Mouse (Mus musculus): ENCODE measurements at regions not wholly inside any gene's neighbourhood (a gene's known extent, or its start where the extent isn't known, plus 50 kb on each side); places are given as distances from the start of the nearest gene placed in this dataset.

- H3K36me3 ChIP-seq (replicated peaks), result no peaks in the 10 kb centered on the region
- ATAC-seq (ENCODE audit: insufficient read depth), result peak; percentile 83
- H3K4me1 ChIP-seq (replicated peaks), result no peaks in the 10 kb centered on the region
- H3K9me3 ChIP-seq (replicated peaks), result no peaks in the 10 kb centered on the region
- no peak overlapping the region for H3K4me2 ChIP-seq
- H3K27ac ChIP-seq (replicated peaks), result no peak overlapping the region; the same call in 1 of the 2 replicates
- H3K4me3 ChIP-seq (replicated peaks), result no peak overlapping the region
- no peaks in the 10 kb centered on the region for H3K27me3 ChIP-seq
- H3K9ac ChIP-seq, result no peak overlapping the region
- WGBS (ENCODE audit: insufficient replicate concordance), result 40% methylated on average over 1 of the region's 1 CpGs
Measured at GRCm38 (mm10) chr12:10445738-10446137, 55.2 kb downstream of the Rdh14 start.

DNA sequence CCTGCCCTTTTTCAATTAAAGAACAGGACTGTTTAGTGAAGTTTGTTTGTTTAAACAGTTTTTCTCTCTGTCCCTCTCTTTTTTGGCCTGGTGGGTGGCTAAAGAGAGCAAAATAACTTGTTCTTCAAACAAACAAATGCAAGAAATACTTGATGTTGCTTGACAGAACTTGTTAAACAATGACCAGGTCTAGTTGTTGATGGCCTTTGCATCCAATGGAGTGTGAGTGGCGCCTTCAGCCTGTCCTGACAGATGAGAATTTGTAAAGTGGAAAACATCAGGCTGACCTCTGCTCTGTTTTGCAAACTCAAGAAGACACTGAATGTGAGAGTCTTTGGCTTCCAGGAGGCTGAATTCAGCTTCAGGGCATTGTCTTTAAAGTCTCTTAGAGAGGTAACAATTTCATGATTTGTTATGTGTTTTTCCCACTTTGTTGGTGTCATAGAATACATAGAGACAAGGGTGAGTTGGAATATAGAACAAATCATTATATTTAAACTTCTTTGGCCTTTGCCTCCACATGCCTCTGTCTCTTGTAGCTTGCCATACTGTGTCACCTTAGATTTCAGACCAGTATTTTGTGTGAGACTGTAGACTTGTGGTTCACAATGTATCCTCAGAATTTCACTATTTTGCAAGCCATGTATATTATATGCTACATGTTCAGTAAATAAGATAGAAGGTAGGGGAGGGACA is 67.5 kb downstream of the Rdh14 start:
- H3K9me3 ChIP-seq (replicated peaks), result no peaks in the 10 kb centered on the region
- 48% methylated on average over 1 of the region's 1 CpGs for WGBS (ENCODE audit: insufficient replicate concordance)
- ATAC-seq (ENCODE audit: insufficient read depth), result no peak

GRCm38 (mm10) chr12:10461796-10462195 is 71.2 kb downstream of the Rdh14 start:
- H3K4me2 ChIP-seq, result no peak overlapping the region
- no peaks in the 10 kb centered on the region for H3K27me3 ChIP-seq
- ATAC-seq (ENCODE audit: insufficient read depth), result no peak
- H3K27ac ChIP-seq (replicated peaks), result no peak overlapping the region
- H3K4me1 ChIP-seq (replicated peaks), result no peaks in the 10 kb centered on the region
- H3K9ac ChIP-seq, result no peak overlapping the region
- H3K4me3 ChIP-seq (replicated peaks), result no peak overlapping the region
- WGBS (ENCODE audit: insufficient replicate concordance), result 60% methylated on average over 7 of the region's 7 CpGs
- no peaks in the 10 kb centered on the region for H3K9me3 ChIP-seq (replicated peaks)
- H3K36me3 ChIP-seq (replicated peaks), result no peaks in the 10 kb centered on the region

More for the DNA sequence above, 67.5 kb downstream of the Rdh14 start:
- H3K4me3 ChIP-seq (replicated peaks), result no peak overlapping the region
- no peaks in the 10 kb centered on the region for H3K4me1 ChIP-seq (replicated peaks)
- H3K36me3 ChIP-seq (replicated peaks), result no peaks in the 10 kb centered on the region
- no peak overlapping the region for H3K27ac ChIP-seq (replicated peaks)
- H3K9ac ChIP-seq, result no peak overlapping the region
- H3K27me3 ChIP-seq, result no peaks in the 10 kb centered on the region
- no peak overlapping the region for H3K4me2 ChIP-seq

DNA sequence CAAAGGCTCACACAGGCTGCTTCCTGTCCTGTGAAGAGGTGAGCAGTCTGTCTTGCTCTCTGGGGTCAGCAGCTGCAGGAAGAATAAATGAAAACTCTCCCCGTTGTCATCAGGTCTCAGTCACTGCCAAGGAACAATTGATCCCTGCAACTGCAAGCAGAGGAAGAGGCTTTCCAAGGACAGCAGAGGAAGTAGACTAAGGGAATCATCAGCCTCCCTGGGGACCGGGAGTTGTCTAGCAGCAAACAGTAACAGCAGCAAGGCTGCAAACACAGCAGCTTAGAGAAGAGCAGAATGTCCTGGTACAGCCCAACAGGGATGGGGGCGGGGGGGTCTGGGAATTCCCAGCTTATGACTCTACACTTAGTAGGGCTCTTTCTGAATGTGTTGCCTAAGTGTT is 72.4 kb downstream of the Rdh14 start:
- H3K27ac ChIP-seq (replicated peaks), result no peak overlapping the region
- no peak for ATAC-seq (ENCODE audit: insufficient read depth)
- H3K4me1 ChIP-seq (replicated peaks), result no peaks in the 10 kb centered on the region
- no peak overlapping the region for H3K9ac ChIP-seq
- H3K4me3 ChIP-seq (replicated peaks), result no peak overlapping the region
- WGBS (ENCODE audit: insufficient replicate concordance), result 31% methylated on average over 3 of the region's 3 CpGs
- no peaks in the 10 kb centered on the region for H3K9me3 ChIP-seq (replicated peaks)
- H3K4me2 ChIP-seq, result no peak overlapping the region
- no peaks in the 10 kb centered on the region for H3K27me3 ChIP-seq
- no peaks in the 10 kb centered on the region for H3K36me3 ChIP-seq (replicated peaks)

DNA sequence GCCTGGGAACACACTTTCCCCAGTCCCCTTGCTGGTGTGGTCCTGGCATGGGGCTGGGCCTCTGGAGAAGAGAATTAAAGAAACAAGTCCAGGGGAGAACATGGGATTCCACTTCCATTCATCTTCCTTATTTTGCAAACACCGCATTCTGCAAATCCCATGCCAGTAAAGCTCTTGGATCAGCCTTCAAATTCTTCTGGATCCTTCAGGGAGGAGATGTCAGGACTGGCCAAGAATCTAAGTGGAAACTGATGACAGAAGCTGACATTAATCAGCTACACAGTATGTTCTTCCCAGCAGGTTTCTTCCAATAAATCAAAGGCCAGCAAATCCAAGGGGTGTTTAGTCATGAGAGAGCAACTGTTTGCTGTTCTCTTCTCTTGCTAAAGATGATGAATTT is 83.4 kb downstream of the Rdh14 start:
- Histone ChIP-seq H3K9ac (no peak overlapping the region), H3K4me1 (replicated peaks) (no peaks in the 10 kb centered on the region), H3K27ac (replicated peaks) (no peak overlapping the region), H3K9me3 (replicated peaks) (no peaks in the 10 kb centered on the region), H3K4me3 (replicated peaks) (no peak overlapping the region), H3K27me3 (no peaks in the 10 kb centered on the region), H3K4me2 (no peak overlapping the region), H3K36me3 (replicated peaks) (no peaks in the 10 kb centered on the region)
- 70% methylated on average over 1 of the region's 1 CpGs for WGBS (ENCODE audit: insufficient replicate concordance)
- ATAC-seq (ENCODE audit: insufficient read depth), result no peak

GRCm38 (mm10) chr12:10480781-10481180 is 90.2 kb downstream of the Rdh14 start:
- H3K9me3 ChIP-seq (replicated peaks), result no peaks in the 10 kb centered on the region
- H3K9ac ChIP-seq, result no peak overlapping the region
- no peaks in the 10 kb centered on the region for H3K4me1 ChIP-seq (replicated peaks)
- no peaks in the 10 kb centered on the region for H3K36me3 ChIP-seq (replicated peaks)
- H3K27me3 ChIP-seq, result no peaks in the 10 kb centered on the region
- ATAC-seq (ENCODE audit: insufficient read depth), result no peak
- H3K4me2 ChIP-seq, result no peak overlapping the region
- H3K4me3 ChIP-seq (replicated peaks), result no peak overlapping the region
- no peak overlapping the region for H3K27ac ChIP-seq (replicated peaks)
- WGBS (ENCODE audit: insufficient replicate concordance), result 22% methylated on average over 1 of the region's 1 CpGs

DNA sequence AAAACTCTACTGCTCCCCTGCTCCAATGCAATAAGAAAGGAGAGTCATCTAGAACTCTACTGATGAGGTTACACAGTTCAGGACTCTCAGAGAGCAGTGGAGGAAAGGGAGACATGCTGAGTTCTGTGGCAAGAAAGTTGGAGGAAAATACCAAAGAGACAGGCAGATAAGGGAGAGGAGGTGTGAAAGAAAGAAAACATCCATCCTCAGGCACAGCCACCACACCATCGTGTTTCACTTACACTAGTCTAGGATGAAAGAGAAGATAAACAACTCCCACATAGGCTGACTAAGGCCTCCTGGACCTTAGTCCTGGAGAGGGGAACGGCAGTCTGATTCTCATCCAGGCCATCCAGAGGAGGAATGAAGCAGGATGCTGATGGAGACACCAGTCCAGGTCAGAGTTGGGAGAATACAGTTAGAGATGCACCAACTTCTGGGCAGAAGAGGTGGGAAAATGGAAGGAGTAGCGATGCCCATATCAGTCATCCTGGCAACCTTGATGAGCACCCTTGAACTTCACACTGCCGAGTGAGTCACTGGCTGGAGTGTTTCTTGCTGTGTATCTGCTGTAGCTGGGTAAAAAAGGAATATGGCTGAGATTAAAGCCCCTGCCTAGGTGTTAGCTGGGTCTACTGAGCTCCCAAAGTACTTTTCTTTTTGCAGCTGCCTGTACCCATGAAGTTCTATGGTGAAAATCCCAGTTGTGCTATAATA is 91.9 kb downstream of the Rdh14 start:
- no peak overlapping the region for H3K9ac ChIP-seq
- no peaks in the 10 kb centered on the region for H3K36me3 ChIP-seq (replicated peaks)
- H3K4me1 ChIP-seq (replicated peaks), result no peaks in the 10 kb centered on the region
- H3K9me3 ChIP-seq (replicated peaks), result no peaks in the 10 kb centered on the region
- no peak overlapping the region for H3K27ac ChIP-seq (replicated peaks)
- WGBS (ENCODE audit: insufficient replicate concordance), result 45% methylated on average over 4 of the region's 4 CpGs
- ATAC-seq (ENCODE audit: insufficient read depth), result no peak
- no peak overlapping the region for H3K4me2 ChIP-seq
- no peaks in the 10 kb centered on the region for H3K27me3 ChIP-seq
- H3K4me3 ChIP-seq (replicated peaks), result no peak overlapping the region

DNA sequence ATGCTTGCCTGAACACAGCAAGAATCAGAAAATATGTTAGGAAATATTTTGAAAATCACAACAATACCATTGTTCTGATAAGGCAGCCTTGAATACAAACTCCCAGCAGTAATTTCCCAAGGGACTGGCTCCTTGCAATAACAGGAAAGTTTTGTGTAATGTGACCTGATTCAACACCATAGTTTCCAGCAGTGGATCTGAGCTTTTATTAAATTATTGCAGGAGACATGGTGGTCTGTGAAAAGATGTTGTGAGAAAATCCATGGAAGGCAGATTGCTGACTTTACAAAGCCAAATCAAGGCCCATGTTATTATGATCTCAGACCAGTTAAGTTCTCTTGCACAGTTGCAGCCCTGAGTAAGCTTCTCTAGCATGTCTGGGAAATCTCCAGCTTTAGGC is 116.1 kb downstream of the Rdh14 start:
- Histone ChIP-seq H3K27me3 (no peaks in the 10 kb centered on the region), H3K27ac (replicated peaks) (no peak overlapping the region), H3K36me3 (replicated peaks) (no peaks in the 10 kb centered on the region), H3K4me3 (replicated peaks) (no peak overlapping the region), H3K9ac (no peak overlapping the region), H3K4me1 (replicated peaks) (no peaks in the 10 kb centered on the region), H3K4me2 (no peak overlapping the region), H3K9me3 (replicated peaks) (no peaks in the 10 kb centered on the region)
- ATAC-seq (ENCODE audit: insufficient read depth), result no peak

- ATAC-seq (ENCODE audit: insufficient read depth), result no peak
Measured at GRCm38 (mm10) chr12:10513526-10513925, 123.0 kb downstream of the Rdh14 start.

GRCm38 (mm10) chr12:10514278-10514677 is 123.7 kb downstream of the Rdh14 start:
- Histone ChIP-seq H3K9ac (no peak overlapping the region), H3K4me2 (no peak overlapping the region), H3K4me3 (replicated peaks) (no peak overlapping the region), H3K27me3 (no peaks in the 10 kb centered on the region), H3K27ac (replicated peaks) (no peak overlapping the region), H3K36me3 (replicated peaks) (no peaks in the 10 kb centered on the region), H3K4me1 (replicated peaks) (no peaks in the 10 kb centered on the region), H3K9me3 (replicated peaks) (no peaks in the 10 kb centered on the region)
- no peak for ATAC-seq (ENCODE audit: insufficient read depth)
- 57% methylated on average over 8 of the region's 8 CpGs for WGBS (ENCODE audit: insufficient replicate concordance)

More at GRCm38 (mm10) chr12:10513526-10513925, 123.0 kb downstream of the Rdh14 start:
- Histone ChIP-seq H3K4me3 (replicated peaks) (no peak overlapping the region), H3K9me3 (replicated peaks) (no peaks in the 10 kb centered on the region), H3K4me1 (replicated peaks) (no peaks in the 10 kb centered on the region), H3K9ac (no peak overlapping the region), H3K36me3 (replicated peaks) (no peaks in the 10 kb centered on the region), H3K4me2 (no peak overlapping the region), H3K27me3 (no peaks in the 10 kb centered on the region), H3K27ac (replicated peaks) (no peak overlapping the region)
- WGBS (ENCODE audit: insufficient replicate concordance), result 62% methylated on average over 5 of the region's 5 CpGs

DNA sequence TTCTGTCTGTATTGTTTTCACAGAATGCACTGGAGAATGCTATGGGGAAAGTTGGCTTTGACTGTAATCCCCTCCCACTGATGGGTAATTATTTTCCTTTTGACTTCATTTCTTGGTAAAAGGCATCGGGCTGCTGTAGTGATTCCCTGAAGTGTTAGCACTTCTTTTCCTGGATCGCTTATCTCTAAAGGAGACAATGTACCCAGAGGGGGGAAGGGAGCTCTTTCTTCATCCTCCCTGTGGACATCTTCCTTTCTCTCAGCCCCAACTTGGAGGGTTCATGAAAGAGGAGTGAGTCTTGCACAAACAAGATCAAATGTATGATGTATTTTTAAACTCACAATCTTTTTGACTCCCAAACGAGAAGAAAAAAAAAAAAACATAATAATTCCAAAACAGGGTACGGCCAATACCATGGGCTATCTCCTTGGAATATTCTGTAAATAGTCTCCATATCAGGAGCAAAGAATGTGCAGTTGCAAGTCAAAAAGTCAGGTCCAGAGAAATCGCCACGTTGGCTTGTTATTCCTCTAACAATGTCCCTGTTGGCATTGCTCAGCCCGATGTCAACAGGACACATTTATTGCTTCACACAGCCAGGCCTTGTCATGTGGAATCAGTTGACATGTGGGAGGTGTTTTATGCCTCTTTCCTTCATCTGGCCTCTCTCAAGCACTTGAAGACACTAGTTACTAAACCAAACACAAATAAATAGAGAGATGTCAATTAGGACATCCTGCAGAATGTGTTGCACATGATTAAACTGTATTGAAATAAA is 134.1 kb downstream of the Rdh14 start:
- no peak overlapping the region for H3K9ac ChIP-seq
- ATAC-seq (ENCODE audit: insufficient read depth), result no peak
- no peaks in the 10 kb centered on the region for H3K9me3 ChIP-seq (replicated peaks)
- H3K36me3 ChIP-seq (replicated peaks), result no peaks in the 10 kb centered on the region
- H3K4me2 ChIP-seq, result no peak overlapping the region
- H3K27me3 ChIP-seq, result no peaks in the 10 kb centered on the region
- no peak overlapping the region for H3K4me3 ChIP-seq (replicated peaks)
- 48% methylated on average over 7 of the region's 7 CpGs for WGBS (ENCODE audit: insufficient replicate concordance)
- no peaks in the 10 kb centered on the region for H3K4me1 ChIP-seq (replicated peaks)
- H3K27ac ChIP-seq (replicated peaks), result no peak overlapping the region
